Mouse (Mus musculus) spleen, postnatal 14 days (tissue): ENCODE results near the gene Esam.

ENCODE experiments used
- DNase-seq, 2 experiments: peaks; one replicate each; pipeline ENCODE4 v3.0.0; 2021 to 2022; ENCODE audit warnings: low spot score in 2 of 2

Gene Esam

DNA sequence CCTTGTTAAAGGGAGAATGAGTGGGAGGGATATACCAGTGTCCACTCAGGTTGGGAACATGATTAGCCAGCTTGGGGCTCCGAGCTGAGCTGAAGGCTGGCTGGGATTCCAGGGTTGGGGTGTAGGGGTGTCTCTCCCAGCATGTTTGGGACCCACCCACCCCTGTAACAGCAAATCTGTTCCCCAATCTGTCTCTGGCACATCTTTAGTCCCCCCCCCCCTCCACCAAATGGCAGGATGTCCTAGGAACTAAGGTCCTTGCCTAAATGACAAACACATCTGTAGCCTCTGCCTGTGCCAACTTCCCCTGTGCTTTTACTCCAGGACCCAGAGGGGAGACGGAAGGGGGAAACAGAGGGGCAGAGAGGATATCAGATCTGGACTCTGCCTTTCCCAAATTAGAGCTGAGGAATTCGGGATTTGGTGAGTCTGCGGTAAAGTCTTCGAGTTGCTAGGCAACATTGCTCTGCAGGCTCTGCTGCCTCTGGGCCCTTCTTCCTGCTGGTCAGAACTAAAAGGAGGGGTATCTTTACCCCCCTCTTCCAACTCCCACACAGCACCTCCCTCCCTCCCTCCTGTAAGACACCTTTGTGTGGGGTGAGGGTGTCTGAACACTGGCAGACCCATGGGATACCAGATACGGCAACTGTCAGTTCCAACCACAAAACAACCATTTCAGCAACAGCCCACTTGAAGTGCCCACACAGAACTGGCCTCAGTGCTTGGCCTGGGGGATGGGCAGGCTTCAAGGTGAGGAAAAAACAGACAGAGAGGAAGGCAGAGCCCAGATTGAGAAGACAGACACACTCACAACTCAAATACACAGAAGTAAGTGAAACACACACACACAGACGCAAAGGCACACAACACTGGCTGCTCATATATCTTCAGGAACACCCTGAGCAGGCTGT, 27.2 kb downstream of the Esam start, which contains the start of gene Siae:
Gene Siae, plus strand, starts transcription at position 861 of the 911 bp plus-strand sequence.
- DNase-seq, result no peak

DNA sequence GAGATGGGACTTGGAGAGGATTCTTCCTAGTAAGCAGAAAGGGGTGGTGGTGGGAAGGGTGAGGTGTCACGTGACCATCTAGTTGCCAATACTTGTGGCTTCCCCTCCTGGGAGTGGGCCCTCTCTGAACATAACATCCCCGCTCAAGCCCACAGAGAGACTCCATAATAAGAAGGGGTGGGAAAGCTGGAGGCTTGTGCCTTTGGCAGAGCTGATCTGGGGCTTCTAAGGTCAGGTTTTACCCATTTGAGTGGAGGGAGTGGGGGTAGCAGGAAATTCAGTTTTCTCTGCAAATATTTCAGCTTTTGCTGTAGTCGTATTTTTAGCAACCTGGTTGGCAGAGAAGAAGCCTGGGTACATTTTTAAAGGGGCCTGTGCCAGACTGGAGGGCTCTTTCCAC, 28.5 kb downstream of the Esam start:
- no peak for DNase-seq

DNA sequence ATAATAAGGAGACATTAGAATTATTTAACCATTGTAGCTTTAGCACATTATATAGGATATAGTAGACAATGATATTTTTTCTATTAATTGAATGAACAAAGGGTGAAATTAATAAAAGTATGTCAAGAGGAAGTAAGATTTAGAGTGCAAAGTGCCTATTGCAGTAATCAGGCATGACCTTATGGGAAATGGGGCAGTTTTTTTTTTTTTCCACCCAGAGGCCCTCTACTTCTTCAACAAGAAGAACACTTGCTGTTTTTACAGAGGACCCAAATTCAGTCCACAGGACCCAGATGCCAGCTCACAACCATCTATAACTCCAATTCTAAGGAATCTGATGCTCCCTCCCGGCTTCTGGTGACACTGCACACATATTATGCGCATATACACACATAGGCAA, 32.7 kb downstream of the Esam start:
- DNase-seq, result no peak

DNA sequence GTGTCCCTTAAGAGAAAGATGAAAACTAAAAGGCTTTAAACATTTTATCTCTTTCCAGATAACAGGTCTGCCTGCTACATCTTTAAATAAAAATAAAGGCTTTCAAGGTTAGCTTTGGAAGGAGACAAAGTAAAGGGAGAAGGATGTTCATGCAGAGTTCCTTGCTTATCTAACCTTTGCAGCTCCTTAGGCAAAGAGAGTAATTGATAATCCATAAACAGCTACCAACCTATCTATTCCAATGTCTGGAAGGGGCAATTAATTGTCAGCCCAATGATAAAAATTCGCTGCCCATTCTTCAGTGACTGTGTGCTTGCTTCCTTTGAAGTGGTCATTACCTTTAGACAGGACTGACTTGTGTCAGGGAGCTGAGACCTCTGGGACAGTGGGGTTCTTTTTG, 35.9 kb downstream of the Esam start:
- no peak for DNase-seq

DNA sequence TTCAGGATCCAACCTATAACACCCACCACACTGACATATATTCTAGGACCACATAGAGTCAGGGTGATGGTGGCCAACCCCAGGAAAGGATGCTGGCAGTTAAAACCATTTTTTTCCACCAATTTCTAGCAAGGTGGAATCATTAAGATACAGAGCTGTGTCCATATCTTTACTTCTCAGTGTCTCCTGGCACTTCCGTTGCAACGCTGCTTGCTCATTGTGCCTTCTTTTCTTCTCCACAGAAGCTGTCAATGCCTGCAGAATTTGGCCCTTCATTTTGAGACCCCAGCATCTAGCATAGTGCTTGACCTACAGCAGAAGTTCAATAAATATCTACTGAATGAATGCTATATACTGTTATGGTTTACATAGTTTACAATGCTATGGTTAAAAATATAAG, 39.1 kb downstream of the Esam start:
- DNase-seq, result no peak

DNA sequence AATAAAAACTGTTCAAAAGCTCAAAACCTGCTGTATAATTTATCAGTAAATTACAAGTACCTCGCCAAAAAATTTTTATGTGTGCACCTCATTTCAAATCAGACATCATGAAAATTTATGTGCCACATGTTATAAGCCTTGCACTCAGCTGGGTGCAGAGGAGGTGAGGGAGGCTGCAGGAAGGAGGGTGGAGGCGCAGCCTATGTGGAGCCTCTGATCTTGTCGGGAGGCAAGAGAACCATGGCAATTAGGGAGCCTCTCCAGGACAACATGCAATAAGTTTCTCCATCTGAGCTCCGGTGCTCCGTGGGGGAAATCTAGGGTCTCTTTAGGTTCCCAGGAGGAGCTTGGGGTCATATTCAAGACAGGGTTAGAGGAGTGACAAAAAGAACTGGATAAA, 39.6 kb downstream of the Esam start:
- DNase-seq, result no peak

DNA sequence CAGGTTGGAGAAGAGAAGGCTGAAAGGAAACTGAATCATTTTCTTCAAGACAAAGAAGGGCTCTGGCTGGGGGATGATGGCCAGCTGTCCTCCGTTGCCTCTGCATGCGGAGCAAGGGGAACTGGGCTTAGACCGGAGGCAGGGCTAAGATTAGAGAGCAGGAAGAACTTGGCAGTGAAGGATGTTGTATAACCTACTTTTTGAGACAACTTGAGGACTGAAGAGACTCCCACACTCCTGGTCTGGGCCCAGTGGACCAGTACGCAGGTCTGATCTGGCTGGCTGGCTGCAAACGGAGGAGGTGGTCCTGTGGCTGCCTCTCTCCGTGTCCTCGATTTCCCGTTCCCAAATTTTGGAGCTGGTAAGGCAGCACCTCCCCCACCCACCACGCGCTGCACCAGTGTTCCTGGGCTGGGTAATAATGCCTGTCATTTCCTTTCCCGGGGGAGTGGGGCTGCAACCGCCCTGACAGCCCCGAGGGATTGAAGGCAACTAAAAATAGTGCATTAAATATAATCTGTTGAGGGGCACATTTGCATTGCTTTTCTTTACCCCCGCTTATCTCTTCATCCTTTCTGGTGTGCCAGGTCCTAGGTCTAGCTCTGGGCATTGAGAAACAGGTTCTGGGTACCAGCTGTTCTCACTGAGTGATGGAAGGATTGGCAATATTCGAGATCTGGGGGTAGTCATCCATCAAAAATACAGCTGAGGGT, 40.2 kb downstream of the Esam start:
- no peak for DNase-seq

DNA sequence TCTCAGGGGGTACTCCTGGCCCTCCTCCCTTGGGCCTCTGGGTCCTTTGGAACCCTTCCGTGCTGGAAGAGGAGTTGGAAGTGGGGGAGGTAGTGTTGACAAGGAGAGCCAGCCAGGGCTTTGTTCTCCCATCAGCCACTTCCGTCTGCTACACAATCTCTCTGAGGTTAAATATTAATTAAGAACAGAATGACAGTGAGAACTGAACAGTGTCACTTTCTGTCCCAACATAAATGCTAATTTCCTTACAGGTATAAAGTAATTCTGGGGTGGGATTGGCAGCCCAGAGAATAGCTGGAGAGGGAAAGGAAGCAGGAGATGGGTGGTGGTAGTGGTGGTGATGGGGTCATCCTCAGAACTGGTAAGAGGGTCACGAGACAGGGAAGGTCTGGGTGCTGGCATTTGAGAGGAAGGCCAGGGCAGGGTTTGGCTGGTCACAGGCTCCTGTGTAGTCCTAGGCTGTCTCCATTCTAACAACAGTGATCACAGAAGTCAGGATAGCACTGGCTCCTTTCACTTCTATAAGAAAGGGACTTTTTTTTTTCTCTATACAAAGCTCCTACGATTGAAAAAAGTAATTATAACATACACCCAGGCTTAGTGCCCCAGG, 40.8 kb downstream of the Esam start:
- DNase-seq, result no peak

DNA sequence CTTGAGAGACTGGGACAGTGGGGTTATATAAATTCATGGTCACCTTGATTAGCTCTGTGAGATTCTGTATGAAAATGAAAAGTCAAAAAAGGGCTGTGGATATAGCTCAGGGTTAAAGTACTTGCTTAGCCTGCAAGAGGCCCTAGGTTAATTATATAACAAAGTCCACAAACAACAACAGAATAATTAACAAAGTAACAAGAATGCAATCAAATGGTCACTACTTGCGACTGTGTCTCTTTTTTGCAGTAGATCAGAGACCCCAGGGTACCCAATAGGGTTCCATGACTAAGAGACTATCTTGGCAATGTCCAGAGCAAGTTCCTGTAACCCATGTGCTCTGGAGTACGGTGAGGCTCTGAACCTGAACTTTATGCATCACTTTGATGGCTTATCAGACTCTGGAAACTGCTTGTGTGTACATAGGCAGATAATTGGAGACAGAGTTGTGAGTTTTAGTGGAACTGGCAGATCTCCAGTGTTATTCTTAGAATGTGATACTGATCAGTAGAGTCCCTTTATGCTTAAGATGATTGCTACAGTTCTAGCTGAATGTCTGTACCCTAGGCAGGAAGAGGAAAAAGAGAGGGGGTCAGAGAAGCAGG, 41.5 kb downstream of the Esam start:
- no peak for DNase-seq

DNA sequence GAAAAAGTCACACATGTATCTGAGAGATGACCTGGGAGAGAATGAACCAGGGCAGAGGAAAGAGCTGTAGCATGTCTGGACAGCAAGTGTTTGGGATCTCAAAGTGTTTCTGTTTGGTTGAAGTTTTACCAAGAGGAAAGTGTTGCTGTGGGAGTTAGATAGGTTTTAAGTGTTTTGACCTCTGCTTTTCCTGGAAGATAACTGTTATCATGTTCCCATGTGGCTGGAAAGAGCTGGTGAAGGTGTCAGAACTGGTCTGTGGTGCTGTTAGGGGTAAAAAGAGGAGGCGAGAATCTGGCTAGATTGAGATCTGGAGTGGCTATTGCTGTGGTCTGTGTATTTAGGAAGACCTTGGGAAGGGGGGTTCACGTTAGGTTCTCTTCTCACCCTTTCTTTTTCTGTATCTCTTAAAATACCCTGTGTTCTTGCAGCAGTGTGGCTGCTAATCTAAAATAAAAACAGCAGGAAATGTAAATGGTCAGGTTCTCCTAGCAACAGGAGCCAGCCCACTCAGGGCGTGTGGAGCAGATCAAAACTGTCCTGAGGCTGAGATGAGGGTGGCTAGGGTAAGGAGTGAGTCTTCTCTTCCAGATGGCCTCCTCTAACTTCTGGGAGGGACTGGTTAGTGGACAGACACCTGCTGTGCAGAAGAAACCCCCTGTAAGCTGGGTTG, 44.5 kb downstream of the Esam start:
- no peak for DNase-seq

DNA sequence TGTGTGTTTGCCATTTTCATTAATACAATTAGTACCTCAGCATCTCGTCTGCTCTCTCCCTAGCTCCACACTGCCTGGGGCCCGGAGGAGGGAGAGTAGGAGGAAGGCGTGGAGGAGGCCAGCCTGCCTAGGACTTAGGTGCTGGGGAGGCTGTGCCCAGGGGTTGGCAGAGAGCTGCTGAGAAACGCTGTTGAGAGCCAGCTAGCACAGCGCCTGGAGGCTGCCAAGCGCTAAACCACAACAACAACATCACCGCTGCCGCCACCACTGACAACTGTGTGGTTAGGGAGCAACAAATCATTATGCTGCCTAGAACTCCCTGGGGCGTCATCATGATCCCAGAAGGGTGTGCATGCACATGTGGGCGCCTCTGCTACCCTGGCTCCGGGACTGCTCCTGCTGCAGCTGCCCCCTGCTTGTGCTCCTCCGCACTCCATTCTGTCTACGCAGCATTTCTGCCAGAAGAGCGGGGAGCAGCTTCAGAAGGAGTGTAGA, 48.6 kb downstream of the Esam start:
- peak in 1 of 2 experiments; percentile 18 for DNase-seq

DNA sequence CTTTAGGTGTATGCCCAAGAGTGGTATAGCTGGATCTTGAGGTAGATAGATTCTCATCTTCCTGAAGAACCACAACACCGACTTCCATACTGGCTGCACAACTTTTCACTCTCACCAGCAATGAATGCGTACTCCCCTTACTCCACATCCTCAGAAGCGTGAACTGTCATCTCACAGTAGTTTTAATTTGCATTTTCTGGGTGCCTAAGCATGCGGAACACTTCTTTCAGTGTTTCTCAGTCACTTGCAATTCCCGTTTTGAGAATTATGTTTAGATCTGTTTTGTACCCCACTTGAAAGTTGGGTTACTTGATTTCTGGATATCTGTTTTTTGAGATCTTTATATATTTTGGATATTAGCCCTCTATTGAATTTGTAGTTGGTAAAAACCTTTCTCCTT, 55.7 kb downstream of the Esam start:
- DNase-seq, result no peak

DNA sequence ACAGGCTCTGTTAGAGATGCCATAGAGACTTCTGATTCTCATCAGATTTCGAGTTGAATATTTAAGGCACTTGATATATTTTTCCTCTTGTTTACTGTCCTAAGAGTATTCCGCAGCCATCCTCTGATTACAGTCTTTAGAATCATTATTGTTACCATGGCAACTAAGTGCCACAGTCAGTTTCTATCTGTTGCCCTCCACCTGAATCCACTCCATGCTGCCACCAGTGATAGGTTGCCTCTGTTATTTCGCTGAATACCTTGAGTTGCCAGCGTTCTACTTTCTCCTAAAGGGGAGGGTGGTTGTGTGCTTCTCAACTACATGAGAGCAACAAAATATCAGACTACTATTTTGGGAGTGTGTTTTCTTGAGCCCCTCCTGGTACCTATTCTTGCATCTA, 58.8 kb downstream of the Esam start:
- no peak for DNase-seq
